Mouse (Mus musculus) adipocyte (in vitro differentiated cells): ENCODE measurements around the gene Nkapl.

Experiments used
- DNase-seq: peaks from one replicate; pipeline ENCODE4 v3.0.0-alpha.2; 2016; ENCODE audit warnings: low spot score

The Nkapl gene

DNA sequence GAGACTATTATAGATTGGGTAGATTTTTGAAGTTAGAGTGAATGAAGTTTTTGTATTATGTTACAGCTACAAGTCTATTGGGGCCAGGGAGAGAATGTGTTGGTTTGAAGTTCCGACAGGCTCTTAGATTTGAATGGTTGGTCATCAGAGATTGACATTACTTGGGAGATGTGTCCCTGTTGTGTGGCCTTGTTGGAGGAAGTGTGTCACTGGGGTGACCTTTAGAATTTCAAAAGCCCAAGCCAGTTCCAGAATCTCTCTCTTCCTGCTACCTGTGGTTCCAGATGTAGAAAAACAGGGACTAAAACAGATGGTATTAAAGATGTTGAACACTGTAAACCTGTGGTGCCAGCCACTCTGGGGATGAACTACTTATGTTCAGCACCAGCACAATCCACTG is 40.7 kb downstream of the Nkapl start:
- no peak for DNase-seq

DNA sequence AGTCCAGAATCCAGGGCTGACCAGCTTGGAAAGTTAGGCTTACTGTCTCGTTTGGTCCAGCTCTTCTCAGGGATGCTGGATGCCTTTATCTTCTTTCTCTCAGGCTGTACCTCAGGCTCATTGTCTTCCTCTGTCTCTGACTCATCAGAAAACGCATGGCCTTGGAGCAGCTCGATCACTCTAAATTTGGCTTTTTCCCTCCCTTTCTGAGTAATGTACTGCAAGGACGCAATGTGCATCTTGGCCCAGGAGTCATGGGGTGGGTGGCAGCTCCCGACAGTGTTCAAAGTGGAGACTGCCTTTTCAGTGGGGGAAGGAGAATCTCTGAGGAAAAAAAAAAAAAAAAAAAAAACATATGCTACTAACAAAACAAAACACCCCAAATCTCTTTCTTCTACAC is 45.0 kb downstream of the Nkapl start:
- no peak for DNase-seq

DNA sequence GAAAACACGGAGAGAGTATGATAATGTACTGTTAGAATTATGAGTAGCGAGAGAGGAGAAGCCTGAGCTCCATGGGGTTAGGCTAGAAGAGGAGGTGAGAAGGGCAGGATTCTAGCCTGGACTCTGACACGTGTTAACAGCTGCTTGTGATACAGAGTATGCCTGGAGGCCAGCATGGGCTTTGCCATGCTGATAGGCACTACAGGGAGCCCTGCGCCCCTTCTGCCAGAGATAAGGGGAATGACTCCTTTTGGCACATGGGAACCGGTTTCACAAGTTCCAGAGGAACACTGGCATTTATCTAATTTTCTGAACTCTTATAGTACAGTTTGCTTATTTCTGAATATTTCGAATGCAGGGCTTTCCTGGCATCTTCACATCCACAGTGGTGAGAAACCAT is 49.4 kb downstream of the Nkapl start:
- no peak for DNase-seq

GRCm38 (mm10) chr13:21417298-21418010 is 50.9 kb downstream of the Nkapl start:
- no peak for DNase-seq
